1 mouse cellular context compared by ENCODE assay signal in genomic region chr4:126099365-126099764, GRCm38 (mm10).
A peak's percentile ranks its signal among the peaks of the same experiment; 100 is the strongest.
TF ChIP-seq lines count a peak whose summit lies in the region.

No protein-coding gene starts in this region.

TF ChIP-seq in MEL, 35 proteins besides CTCF, POLR2A, EP300 and RAD21 (continued from another document):
- TF ChIP-seq GABPA (IDR thresholded peaks at IDR 0.05; ENCODE audit: low read depth, low read length) (no peak), GATA1 (IDR thresholded peaks at IDR 0.05; ENCODE audit: low read depth, low read length) (peak; percentile 53), TAL1 (IDR thresholded peaks at IDR 0.05; ENCODE audit: low read length) (peak; percentile 56; the same call in 1 of the 2 replicates), SIN3A (IDR thresholded peaks at IDR 0.05; ENCODE audit: low read length) (peak; percentile 37; the same call in 1 of the 2 replicates), NELFE (IDR thresholded peaks at IDR 0.05; ENCODE audit: low read depth, low read length) (no peak), MAZ (IDR thresholded peaks at IDR 0.05; ENCODE audit: low read depth, low read length) (no peak), MYB (IDR thresholded peaks at IDR 0.05; ENCODE audit: low read depth, low read length) (no peak)
